Mouse (Mus musculus): Measurements from ENCODE around the gene Bcl2l12.

DNA sequence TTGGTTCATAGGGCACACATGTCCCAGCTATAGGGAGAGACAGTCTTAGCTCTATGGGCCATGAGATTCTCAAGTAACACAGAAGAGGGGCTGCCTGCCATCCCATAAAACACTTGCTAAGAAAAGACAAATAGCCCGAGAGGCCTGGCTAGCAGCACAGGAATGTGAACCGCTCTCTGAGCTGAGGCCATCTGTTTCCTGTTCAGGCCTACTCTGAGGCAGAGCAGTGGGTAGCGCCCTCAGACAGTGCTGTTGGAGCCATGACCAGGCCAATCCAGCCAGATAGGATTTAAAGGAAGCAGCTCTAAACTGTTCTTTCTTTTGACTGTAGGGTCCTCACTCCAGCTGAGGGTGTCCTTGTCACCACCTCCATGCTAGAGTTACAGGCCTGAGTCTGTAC, 6.0 kb upstream of the Bcl2l12 start:
- TF ChIP-seq CTCF (IDR thresholded peaks at IDR 0.05; ENCODE audit: borderline replicate concordance, extremely low read depth, insufficient read depth, insufficient read length), result no peak
- TF ChIP-seq POLR2A (IDR thresholded peaks at IDR 0.05; ENCODE audit: borderline replicate concordance, extremely low read depth, insufficient read depth, insufficient read length, poor library complexity, severe bottlenecking), result no peak

All from brain, embryonic 14.5 days (tissue).